Mouse (Mus musculus) forebrain, embryonic 16.5 days (tissue): ENCODE results near the gene Pdzd9. TPM values are rescaled to one million over a fixed set of nuclear protein-coding genes. Genes with fewer than 3 reads are reported as not detected.
A peak's percentile ranks its signal among the peaks of the same experiment; 100 is the strongest.

Experiments used
- ATAC-seq: fragments of 200-750 bp; cut with Nextera tagmentation; 2 replicates; pipeline ENCODE4 v1.8.0; 2017; ENCODE audit warnings: mild to moderate bottlenecking, moderate library complexity
- H3K27ac ChIP-seq: fragments of 300-500 bp; sonication (generic); 2 replicates; pipeline ENCODE4 v1.5.1; 2014; ENCODE audit warnings: low read length, control low read depth
- H3K27me3 ChIP-seq: fragments of 300-500 bp; sonication (generic); replicated peaks from 2 replicates; pipeline ENCODE4 v1.6.1; 2014; ENCODE audit warnings: low read length; ENCODE audit not compliant: control insufficient read depth, insufficient read depth
- H3K36me3 ChIP-seq: fragments of 300-500 bp; sonication (generic); 2 replicates; pipeline ENCODE4 v1.6.1; 2014; ENCODE audit not compliant: control insufficient read depth, insufficient read depth
- H3K4me1 ChIP-seq: fragments of 300-500 bp; sonication (generic); replicated peaks from 2 replicates; pipeline ENCODE4 v1.6.1; 2014; ENCODE audit warnings: low read length; ENCODE audit not compliant: control insufficient read depth, insufficient read depth
- H3K4me2 ChIP-seq: fragments of 300-500 bp; sonication (generic); 2 replicates; pipeline ENCODE4 v1.6.1; 2014; ENCODE audit warnings: mild to moderate bottlenecking, low read length, control low read depth
- H3K4me3 ChIP-seq: fragments of 300-500 bp; sonication (generic); replicated peaks from 2 replicates; pipeline ENCODE4 v1.5.1; 2014; ENCODE audit warnings: mild to moderate bottlenecking, low read length, control low read depth
- H3K9ac ChIP-seq: fragments of 300-500 bp; sonication (generic); replicated peaks from 2 replicates; pipeline ENCODE4 v1.6.1; 2014; ENCODE audit warnings: low read depth, low read length, control low read depth
- H3K9me3 ChIP-seq: fragments of 300-500 bp; sonication (generic); 2 replicates; pipeline ENCODE4 v1.6.1; 2016; ENCODE audit warnings: low read length; ENCODE audit not compliant: control insufficient read depth
- WGBS: fragments of 180-500 bp; shearing (Covaris S2); extraction: QIAGEN DNeasy Blood & Tissue Kit; methylation state at CpG from one replicate; pipeline ENCODE4 v1.1.7; 2014; 5-methylcytosine and 5-hydroxymethylcytosine counted together
- polyA plus RNA-seq: library from polyadenylated mRNA; unstranded; fragments of >200 nt; fragmentation: Nextera tagmentation; extraction: Ambion mirVana; gene quantifications from 2 replicates; pipeline ENCODE4 v1.2.1, GENCODE M21; 2015

Gene Pdzd9
- polyA plus RNA-seq, 1 experiment from 2014 or later = 0.35 TPM

DNA sequence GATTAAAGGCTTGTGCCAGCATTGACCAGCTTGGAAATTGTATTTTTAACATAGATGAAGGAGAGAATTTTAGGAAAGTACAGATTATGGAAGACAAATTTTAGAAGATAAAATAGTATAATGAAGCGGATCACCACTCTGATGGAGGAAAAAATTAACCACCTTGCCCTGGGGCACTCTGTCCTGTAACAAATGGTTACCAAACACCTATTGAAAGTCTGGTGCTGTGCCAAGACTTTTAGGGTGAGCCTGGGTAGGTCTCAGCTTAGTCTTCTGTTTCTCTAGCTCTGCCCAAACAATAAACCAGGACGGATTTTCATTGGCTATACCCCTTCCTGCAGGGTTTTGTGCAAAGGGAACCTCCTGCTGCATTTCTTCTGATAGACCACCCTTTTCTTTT, 1.1 kb upstream of the Pdzd9 start:
- no peaks in the 10 kb centered on the region for H3K9me3 ChIP-seq
- no peak for ATAC-seq
- H3K27ac ChIP-seq = no peak overlapping the region
- H3K4me1 ChIP-seq = peaks cover 7% of the 10 kb centered on the region; the same call in 1 of the 2 replicates
- H3K36me3 ChIP-seq = no peaks in the 10 kb centered on the region
- no peaks in the 10 kb centered on the region for H3K27me3 ChIP-seq
- no peak overlapping the region for H3K4me3 ChIP-seq
- 66% methylated on average over 2 of the region's 2 CpGs for WGBS
- H3K9ac ChIP-seq = no peak overlapping the region
- no peak overlapping the region for H3K4me2 ChIP-seq

DNA sequence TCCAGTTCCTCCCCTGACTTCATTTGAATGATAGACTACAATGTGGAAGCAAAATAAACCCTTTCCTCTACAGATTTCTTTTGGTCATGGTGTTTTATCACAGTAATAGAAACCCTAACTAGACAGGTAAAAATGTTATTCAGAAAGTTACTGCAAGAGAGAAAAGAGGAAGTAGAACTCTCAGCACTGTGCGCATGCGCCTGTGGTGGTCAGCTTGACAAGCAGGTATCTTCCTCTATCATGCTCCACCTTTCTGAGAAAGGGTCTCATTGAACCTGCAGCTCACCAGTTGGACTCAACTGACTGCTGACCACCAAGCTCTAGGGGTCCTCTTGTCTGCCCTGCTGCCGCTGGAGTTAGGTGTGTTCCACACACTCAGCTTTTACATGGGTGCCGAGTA, 8.1 kb downstream of the Pdzd9 start:
- H3K9me3 ChIP-seq = no peaks in the 10 kb centered on the region

GRCm38 (mm10) chr7:120647849-120648248, 22.3 kb downstream of the Pdzd9 start:
- Histone ChIP-seq H3K27me3 (no peaks in the 10 kb centered on the region), H3K4me2 (no peak overlapping the region), H3K9me3 (no peaks in the 10 kb centered on the region), H3K27ac (peak overlapping the region; percentile 41; the same call in 1 of the 2 replicates), H3K9ac (no peak overlapping the region), H3K4me3 (no peak overlapping the region), H3K36me3 (peaks cover 53% of the 10 kb centered on the region), H3K4me1 (0 out of 2 replicates have a peak, but pooled peaks cover 2% of the 10 kb centered on the region)
- ATAC-seq = peak; percentile 77
- 70% methylated on average over 2 of the region's 2 CpGs for WGBS

More for the DNA sequence above, 8.1 kb downstream of the Pdzd9 start:
- no peak overlapping the region for H3K4me2 ChIP-seq
- H3K9ac ChIP-seq = no peak overlapping the region
- WGBS = 96% methylated on average over 4 of the region's 4 CpGs
- H3K27ac ChIP-seq = no peak overlapping the region
- H3K27me3 ChIP-seq = no peaks in the 10 kb centered on the region
- no peaks in the 10 kb centered on the region for H3K4me1 ChIP-seq
- no peak overlapping the region for H3K4me3 ChIP-seq
- H3K36me3 ChIP-seq = peaks cover 24% of the 10 kb centered on the region
- ATAC-seq = no peak

- no peak for ATAC-seq
- Histone ChIP-seq H3K4me2 (no peak overlapping the region), H3K4me1 (0 out of 2 replicates have a peak, but pooled peaks cover 2% of the 10 kb centered on the region), H3K9me3 (no peaks in the 10 kb centered on the region), H3K27ac (no peak overlapping the region), H3K4me3 (no peak overlapping the region), H3K9ac (no peak overlapping the region), H3K36me3 (peaks cover 43% of the 10 kb centered on the region), H3K27me3 (no peaks in the 10 kb centered on the region)
- WGBS = 65% methylated on average over 4 of the region's 4 CpGs
These were observed 26.9 kb downstream of the Pdzd9 start for GRCm38 (mm10) chr7:120643217-120643616.

DNA sequence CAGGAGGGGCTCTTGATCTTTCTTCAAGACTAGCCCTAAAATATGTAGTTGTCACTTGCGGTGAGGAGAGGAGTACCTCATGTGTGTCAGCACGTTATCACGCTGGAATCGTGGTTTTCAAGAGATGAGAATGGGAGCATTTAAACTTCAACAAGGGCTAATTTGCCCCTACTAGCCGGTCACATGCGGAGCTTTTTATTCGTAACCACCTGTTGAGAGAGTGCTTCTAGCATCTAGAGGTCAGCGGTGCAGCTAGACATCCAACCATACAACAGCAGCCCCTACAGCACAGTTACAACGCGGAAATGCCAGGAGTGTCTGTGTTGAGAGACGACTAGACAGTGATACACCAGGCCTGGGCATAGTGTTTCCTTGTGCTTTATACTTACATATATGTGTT, 34.3 kb downstream of the Pdzd9 start:
- Histone ChIP-seq H3K4me3 (peak overlapping the region; percentile 72), H3K4me1 (peaks cover 14% of the 10 kb centered on the region), H3K9me3 (no peaks in the 10 kb centered on the region), H3K36me3 (peaks cover 17% of the 10 kb centered on the region), H3K27me3 (no peaks in the 10 kb centered on the region), H3K27ac (peak overlapping the region; percentile 79; the same call in 1 of the 2 replicates), H3K9ac (peak overlapping the region; percentile 96), H3K4me2 (peak overlapping the region; percentile 91)
- no peak for ATAC-seq
- WGBS = 1% methylated on average over 11 of the region's 11 CpGs

DNA sequence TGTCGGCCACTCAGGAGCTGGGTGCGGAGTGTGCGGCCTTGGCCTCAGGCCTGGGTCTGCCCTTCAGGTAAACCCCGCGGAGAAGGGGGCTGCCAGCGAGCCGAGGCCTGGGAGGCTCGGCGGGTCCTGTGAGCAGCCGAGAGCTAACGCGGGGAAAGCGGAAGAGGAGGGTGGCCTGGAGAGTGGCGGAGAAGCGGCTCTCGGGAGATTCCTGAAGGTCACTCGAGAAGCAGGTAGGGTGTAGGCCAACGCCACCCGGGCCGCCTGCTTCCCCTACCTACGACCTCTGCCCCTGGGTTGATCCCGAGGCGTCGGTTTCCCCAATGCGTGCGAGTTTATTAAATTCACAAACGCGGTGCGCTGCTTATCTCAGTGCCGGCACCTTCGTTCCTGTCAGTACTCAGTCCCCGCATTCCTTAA, 34.8 kb downstream of the Pdzd9 start:
- no peaks in the 10 kb centered on the region for H3K9me3 ChIP-seq
- peak overlapping the region; percentile 96 for H3K9ac ChIP-seq
- H3K27me3 ChIP-seq = no peaks in the 10 kb centered on the region
- ATAC-seq = peak; percentile 73
- H3K4me1 ChIP-seq = peaks cover 14% of the 10 kb centered on the region
- H3K27ac ChIP-seq = peak overlapping the region; percentile 79
- WGBS = under 1% methylated on average over 32 of the region's 32 CpGs
- H3K4me2 ChIP-seq = peak overlapping the region; percentile 91
- H3K4me3 ChIP-seq = peak overlapping the region; percentile 72
- peaks cover 16% of the 10 kb centered on the region for H3K36me3 ChIP-seq

DNA sequence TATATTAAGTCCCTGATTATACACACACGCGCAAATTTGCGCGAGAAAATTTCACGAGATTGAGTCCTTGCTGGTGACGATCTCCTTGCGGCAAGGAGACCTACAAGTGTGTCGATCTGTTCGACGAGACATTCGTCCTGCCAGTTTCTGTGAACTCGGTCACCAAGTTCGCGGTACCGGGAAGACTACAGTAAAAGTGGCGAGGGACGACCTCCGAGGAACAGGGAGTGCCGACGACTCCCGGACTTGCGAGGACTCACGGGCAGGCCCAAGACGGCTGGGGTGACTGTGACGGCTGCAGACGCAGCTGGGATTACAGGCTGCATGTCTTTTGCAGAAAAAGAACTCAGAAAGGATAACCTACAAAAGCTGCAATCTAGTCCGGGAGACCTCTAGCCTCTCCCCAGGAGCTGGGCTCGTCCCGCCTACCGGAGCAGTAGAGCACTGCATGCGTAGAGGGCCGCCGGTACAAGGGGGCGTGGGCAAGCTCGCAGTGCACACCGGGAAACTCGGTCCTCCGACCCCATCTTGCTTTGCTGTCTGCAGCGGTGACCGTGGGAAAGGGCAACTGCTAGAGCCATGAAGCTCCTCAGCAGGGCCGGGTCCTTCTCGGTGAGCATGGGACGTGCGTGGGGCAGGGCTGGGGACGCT, 35.3 kb downstream of the Pdzd9 start, which contains the start of gene Uqcrc2:
TSS of gene Uqcrc2 (plus strand) at position 466 of the 651 bp plus-strand sequence.
- under 1% methylated on average over 45 of the region's 45 CpGs for WGBS
- peak; percentile 100 for ATAC-seq
- H3K36me3 ChIP-seq = peaks cover 11% of the 10 kb centered on the region

DNA sequence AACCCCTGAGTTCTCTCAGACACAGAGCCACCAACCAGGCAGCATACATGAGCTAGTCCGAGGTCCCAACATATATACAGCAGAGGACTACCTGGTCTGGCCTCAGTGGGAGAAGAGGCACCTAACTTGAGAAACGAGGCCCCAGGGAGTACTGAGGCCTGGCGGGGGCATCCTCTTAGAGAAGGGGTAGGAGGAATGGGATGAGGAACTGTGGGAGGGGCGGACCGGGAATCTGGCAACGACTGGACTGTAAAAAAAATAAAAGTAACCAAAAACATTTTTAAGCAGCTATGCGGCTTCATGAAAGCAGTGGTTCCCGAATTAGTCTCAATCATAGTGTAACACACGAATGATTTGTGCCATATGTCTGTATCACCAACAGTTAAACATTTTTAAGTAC, 35.8 kb downstream of the Pdzd9 start:
- Histone ChIP-seq H3K9ac (peak overlapping the region; percentile 96), H3K4me2 (peak overlapping the region; percentile 91), H3K36me3 (peaks cover 8% of the 10 kb centered on the region), H3K4me1 (peaks cover 14% of the 10 kb centered on the region), H3K4me3 (peak overlapping the region; percentile 72), H3K27ac (no peak overlapping the region; the same call in 1 of the 2 replicates), H3K27me3 (no peaks in the 10 kb centered on the region), H3K9me3 (no peaks in the 10 kb centered on the region)
- 7% methylated on average over 9 of the region's 9 CpGs for WGBS
- no peak for ATAC-seq

More for the DNA sequence above, 35.3 kb downstream of the Pdzd9 start, which contains the start of gene Uqcrc2:
- Histone ChIP-seq H3K9me3 (no peaks in the 10 kb centered on the region), H3K4me2 (peak within 1 kb of the TSS; percentile 91), H3K4me3 (peak within 1 kb of the TSS; percentile 72), H3K9ac (peak within 1 kb of the TSS; percentile 96), H3K27me3 (no peaks in the 10 kb centered on the region), H3K4me1 (peaks cover 14% of the 10 kb centered on the region), H3K27ac (peak within 1 kb of the TSS; percentile 79)

DNA sequence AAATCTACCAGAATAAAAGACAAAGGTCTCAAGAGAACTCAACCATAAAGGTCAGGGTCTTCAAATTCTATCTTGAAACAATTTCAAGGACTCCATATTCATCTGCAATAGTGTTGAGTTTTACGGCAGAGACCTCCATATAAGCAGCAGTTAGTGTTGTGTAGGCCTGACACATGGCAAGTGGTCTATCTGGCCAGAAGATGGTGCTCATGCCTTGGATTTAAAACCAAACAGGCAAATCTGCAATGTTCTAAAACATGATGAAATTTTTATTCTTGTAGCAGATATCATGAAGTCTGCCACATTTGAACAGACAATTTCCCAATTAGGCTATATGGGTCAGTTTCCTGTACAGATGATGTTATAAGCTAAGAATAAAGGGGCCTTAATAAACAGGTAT, 37.6 kb downstream of the Pdzd9 start:
- H3K4me1 ChIP-seq = peaks cover 14% of the 10 kb centered on the region
- no peak overlapping the region for H3K27ac ChIP-seq
- H3K4me3 ChIP-seq = no peak overlapping the region
- no peaks in the 10 kb centered on the region for H3K36me3 ChIP-seq
- no peak overlapping the region for H3K4me2 ChIP-seq
- 57% methylated on average over 1 of the region's 1 CpGs for WGBS
- H3K9me3 ChIP-seq = no peaks in the 10 kb centered on the region
- no peaks in the 10 kb centered on the region for H3K27me3 ChIP-seq
- no peak overlapping the region for H3K9ac ChIP-seq
- no peak for ATAC-seq
